Mouse (Mus musculus) erythroblast, embryonic 14.5 days (primary cell): Measurements from ENCODE around the gene Myo1d.

Experiments used
- GATA1 ChIP-seq: IDR thresholded peaks from 2 replicates; pipeline ENCODE4 v1.6.1; 2012; ENCODE audit warnings: low read length, inconsistent platforms, mixed read lengths
- TAL1 ChIP-seq: IDR thresholded peaks from 3 replicates; pipeline ENCODE4 v1.6.1; 2012; ENCODE audit warnings: low read length, inconsistent platforms, mixed read lengths

DNA sequence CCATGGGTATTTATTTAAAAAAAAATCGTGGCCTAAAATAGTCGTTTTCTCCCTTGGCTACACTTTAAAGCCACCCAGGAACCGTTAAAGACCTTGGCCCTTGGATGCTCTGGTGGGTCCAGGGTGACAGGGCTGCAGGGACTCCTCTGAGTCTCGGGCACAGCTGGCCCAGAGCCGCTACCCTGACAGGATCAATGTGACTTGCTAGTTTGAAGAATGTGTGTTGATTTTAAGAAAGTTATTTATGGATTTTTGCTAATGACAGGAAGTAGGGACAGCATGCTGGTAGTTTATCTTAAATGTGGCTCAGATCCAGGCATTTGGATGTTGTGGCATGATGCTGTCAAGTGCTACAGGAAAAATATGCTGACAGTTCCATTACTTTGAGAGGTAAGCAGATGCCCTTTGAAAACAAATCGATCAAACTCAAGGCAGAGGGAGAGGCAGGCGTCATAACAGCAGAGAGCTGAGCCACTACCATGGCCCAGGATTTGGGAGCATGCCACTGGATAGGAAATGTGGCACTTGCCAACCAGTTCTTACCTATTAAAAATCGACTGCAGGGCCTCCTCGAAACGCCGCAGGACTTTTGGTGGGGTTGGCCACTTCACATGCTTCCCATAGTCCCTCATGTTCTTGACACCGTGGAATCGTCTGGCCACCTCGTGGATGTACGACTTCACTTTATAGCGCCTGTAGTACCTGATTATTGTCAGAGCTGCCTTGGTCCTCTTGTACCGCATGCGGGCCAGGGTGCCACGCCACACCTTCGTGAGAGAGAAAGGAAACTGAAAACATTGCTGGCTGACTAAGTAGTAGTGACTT is 178.6 kb downstream of the Myo1d start:
- TF ChIP-seq GATA1 (no peak), TAL1 (no peak)
